Mouse (Mus musculus) erythroblast, embryonic 14.5 days (primary cell): ENCODE data around the gene Nanos3. TPM values are rescaled to one million over a fixed set of nuclear protein-coding genes. Genes with fewer than 3 reads are reported as not detected.

ENCODE experiments used
- H3K27me3 ChIP-seq: 2 replicates; pipeline ENCODE4 v1.6.1; 2012; ENCODE audit warnings: inconsistent platforms; ENCODE audit not compliant: control insufficient read depth
- H3K36me3 ChIP-seq: 2 replicates; pipeline ENCODE4 v1.6.1; 2012; ENCODE audit warnings: mild to moderate bottlenecking, inconsistent platforms; ENCODE audit not compliant: control insufficient read depth
- H3K4me1 ChIP-seq: 2 replicates; pipeline ENCODE4 v1.6.1; 2012; ENCODE audit warnings: inconsistent platforms; ENCODE audit not compliant: control insufficient read depth
- H3K4me3 ChIP-seq: replicated peaks from 2 replicates; pipeline ENCODE3; 2012; ENCODE audit warnings: moderate library complexity, mild to moderate bottlenecking, inconsistent platforms
- H3K9me3 ChIP-seq: 2 replicates; pipeline ENCODE4 v1.6.1; 2012; ENCODE audit warnings: low read length, inconsistent platforms, mixed read lengths; ENCODE audit not compliant: control insufficient read depth
- GATA1 ChIP-seq: IDR thresholded peaks from 2 replicates; pipeline ENCODE4 v1.6.1; 2012; ENCODE audit warnings: low read length, inconsistent platforms, mixed read lengths
- TAL1 ChIP-seq: IDR thresholded peaks from 3 replicates; pipeline ENCODE4 v1.6.1; 2012; ENCODE audit warnings: low read length, inconsistent platforms, mixed read lengths
- polyA plus RNA-seq: library from polyadenylated mRNA; stranded (reverse); fragments of >175 nt; gene quantifications from 2 replicates; pipeline ENCODE4 v1.2.3, GENCODE M21; 2012

The Nanos3 gene
- polyA plus RNA-seq, 1 experiment: not detected

GRCm38 (mm10) chr8:84211881-84212563, 27.0 kb upstream of the Nanos3 start:
- Histone ChIP-seq H3K27me3 (no peaks in the 10 kb centered on the region), H3K9me3 (no peaks in the 10 kb centered on the region), H3K4me1 (peaks cover 8% of the 10 kb centered on the region), H3K4me3 (no peak overlapping the region), H3K36me3 (peaks cover 25% of the 10 kb centered on the region)
- TF ChIP-seq TAL1: no peak
- TF ChIP-seq GATA1: no peak

- TF ChIP-seq TAL1 (no peak), GATA1 (no peak)
These were observed 26.2 kb upstream of the Nanos3 start for GRCm38 (mm10) chr8:84211202-84211601.

GRCm38 (mm10) chr8:84210167-84210791, 25.3 kb upstream of the Nanos3 start:
- no peak overlapping the region for H3K4me3 ChIP-seq
- H3K4me1 ChIP-seq: peaks cover 8% of the 10 kb centered on the region
- TF ChIP-seq GATA1: no peak
- no peak for TF ChIP-seq TAL1
- no peaks in the 10 kb centered on the region for H3K9me3 ChIP-seq
- H3K27me3 ChIP-seq: no peaks in the 10 kb centered on the region
- peaks cover 23% of the 10 kb centered on the region for H3K36me3 ChIP-seq

More at GRCm38 (mm10) chr8:84211202-84211601, 26.2 kb upstream of the Nanos3 start:
- Histone ChIP-seq H3K9me3 (no peaks in the 10 kb centered on the region), H3K4me3 (no peak overlapping the region), H3K4me1 (peaks cover 8% of the 10 kb centered on the region), H3K36me3 (peaks cover 23% of the 10 kb centered on the region), H3K27me3 (no peaks in the 10 kb centered on the region)

- no peak for TF ChIP-seq TAL1
- no peak for TF ChIP-seq GATA1
- Histone ChIP-seq H3K4me3 (no peak overlapping the region), H3K9me3 (no peaks in the 10 kb centered on the region), H3K27me3 (peaks cover 5% of the 10 kb centered on the region), H3K36me3 (peaks cover 20% of the 10 kb centered on the region), H3K4me1 (peaks cover 14% of the 10 kb centered on the region)
These were observed 23.7 kb upstream of the Nanos3 start for GRCm38 (mm10) chr8:84208381-84209380.

GRCm38 (mm10) chr8:84207811-84208210, 22.8 kb upstream of the Nanos3 start:
- Histone ChIP-seq H3K4me1 (peaks cover 22% of the 10 kb centered on the region), H3K36me3 (peaks cover 19% of the 10 kb centered on the region), H3K9me3 (no peaks in the 10 kb centered on the region), H3K27me3 (peaks cover 14% of the 10 kb centered on the region), H3K4me3 (no peak overlapping the region)
- no peak for TF ChIP-seq TAL1
- TF ChIP-seq GATA1: no peak

- no peak for TF ChIP-seq GATA1
- no peak for TF ChIP-seq TAL1
- Histone ChIP-seq H3K4me3 (no peak overlapping the region), H3K36me3 (peaks cover 9% of the 10 kb centered on the region), H3K9me3 (no peaks in the 10 kb centered on the region), H3K27me3 (peaks cover 26% of the 10 kb centered on the region), H3K4me1 (peaks cover 30% of the 10 kb centered on the region)
These were observed 21.6 kb upstream of the Nanos3 start for GRCm38 (mm10) chr8:84206666-84207065.

GRCm38 (mm10) chr8:84205073-84205472, 20.1 kb upstream of the Nanos3 start:
- H3K4me3 ChIP-seq: no peak overlapping the region
- H3K9me3 ChIP-seq: no peaks in the 10 kb centered on the region
- no peak for TF ChIP-seq GATA1
- no peak for TF ChIP-seq TAL1
- H3K27me3 ChIP-seq: peaks cover 42% of the 10 kb centered on the region
- peaks cover 46% of the 10 kb centered on the region for H3K4me1 ChIP-seq
- H3K36me3 ChIP-seq: peaks cover 3% of the 10 kb centered on the region; the same call in 1 of the 2 replicates

GRCm38 (mm10) chr8:84203975-84204772, 19.2 kb upstream of the Nanos3 start:
- H3K36me3 ChIP-seq: peaks cover 3% of the 10 kb centered on the region; the same call in 1 of the 2 replicates
- peak overlapping the region; percentile 44 for H3K4me3 ChIP-seq
- H3K27me3 ChIP-seq: peaks cover 48% of the 10 kb centered on the region
- H3K4me1 ChIP-seq: peaks cover 54% of the 10 kb centered on the region
- H3K9me3 ChIP-seq: no peaks in the 10 kb centered on the region
- TF ChIP-seq TAL1 (no peak), GATA1 (no peak)
